Mouse (Mus musculus) fibroblast of lung, adult 2 months (primary cell): ENCODE results near the gene Tbc1d10c.

Experiments used
- DNase-seq: peaks from one replicate; pipeline ENCODE4 v3.0.0-alpha.2; 2011; ENCODE audit warnings: low read depth

Gene Tbc1d10c

DNA sequence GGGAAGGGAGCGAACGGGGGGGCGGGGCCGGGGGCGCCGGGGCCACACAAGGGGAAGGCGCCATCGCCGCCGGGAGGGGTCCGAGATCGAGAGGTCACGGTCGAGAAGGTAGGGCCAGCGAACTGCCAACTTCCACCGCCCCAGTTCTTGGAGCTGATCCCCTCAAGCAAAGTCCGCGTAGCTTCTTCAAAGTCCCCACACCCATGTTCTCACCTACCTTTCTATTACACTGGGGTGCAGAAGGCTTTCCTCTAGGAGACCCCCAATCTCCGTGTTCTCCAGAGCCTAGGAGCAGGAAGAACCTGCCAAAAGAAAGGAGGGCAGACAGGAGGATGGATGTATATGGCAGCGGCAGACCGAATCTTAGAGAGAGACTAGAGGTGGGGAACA is 24.4 kb upstream of the Tbc1d10c start:
- DNase-seq, result no peak

DNA sequence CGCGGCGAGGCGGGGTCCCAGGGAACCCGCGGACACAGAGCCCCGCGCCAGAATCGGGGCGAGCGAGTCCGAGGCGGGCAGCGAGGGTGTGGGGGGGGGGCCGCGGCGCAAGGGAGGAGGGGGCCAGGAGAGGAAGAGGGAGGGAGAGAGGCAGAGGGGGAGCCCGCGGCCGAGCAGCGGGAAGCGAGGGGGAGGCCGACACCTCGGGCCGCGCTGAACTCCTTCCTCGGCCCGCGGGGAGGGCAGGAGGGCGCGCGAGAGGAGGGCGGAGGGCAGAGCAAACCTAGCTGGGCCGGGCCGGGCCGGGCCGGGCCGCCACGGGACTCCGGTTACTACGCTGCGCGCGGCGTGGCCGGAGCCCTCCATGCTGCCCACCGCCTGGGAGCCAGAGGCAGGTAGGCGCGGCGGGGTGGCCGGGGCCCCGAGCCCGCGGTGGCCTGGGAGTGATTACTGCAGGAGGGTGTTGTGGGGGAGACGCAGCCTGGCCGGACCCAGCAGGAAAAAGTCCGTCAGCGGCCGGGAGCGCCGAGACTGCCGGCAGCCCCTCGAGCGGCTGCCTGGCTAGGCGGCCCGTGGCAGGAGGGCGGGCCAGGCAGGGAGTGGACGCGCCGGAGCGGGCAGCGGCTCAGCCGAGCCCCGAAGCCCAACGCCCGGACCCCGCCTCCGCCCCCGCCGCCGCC is 23.8 kb upstream of the Tbc1d10c start:
- no peak for DNase-seq

DNA sequence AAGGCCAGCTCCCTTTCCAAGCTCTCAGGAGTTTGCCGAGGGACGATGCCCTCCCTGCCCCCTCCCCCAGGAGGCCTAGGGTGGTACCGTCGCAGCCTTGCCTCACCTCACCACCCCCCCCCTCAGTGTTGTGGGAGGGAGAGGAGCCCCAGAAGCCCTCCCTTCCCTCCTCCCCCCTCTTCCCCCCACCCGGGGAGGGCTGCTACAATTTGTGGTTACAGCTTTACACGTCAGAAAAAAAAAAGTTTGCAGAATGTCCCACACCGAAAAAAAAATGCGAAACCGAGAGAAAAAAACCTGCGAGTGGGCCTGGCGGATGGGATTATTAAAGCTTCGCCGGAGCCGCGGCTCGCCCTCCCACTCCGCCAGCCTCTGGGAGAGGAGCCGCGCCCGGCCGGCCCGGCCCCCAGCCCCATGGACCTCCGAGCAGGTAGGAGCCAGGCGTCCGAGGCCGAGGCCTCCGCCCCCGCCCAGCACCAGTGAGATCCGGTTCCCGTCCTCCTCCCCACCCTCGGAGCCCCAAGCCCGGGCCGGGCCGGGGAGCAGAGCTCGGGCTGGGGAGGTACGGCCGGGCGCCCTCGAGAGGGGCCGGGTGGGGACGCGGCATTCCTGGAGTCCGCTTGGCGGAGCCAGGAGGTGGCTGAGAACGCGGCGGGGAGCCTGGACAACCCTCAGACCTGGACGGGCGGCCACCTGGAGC is 23.1 kb upstream of the Tbc1d10c start, which contains the start of the genes Clcf1 and AC109138.7:
Clcf1 (plus strand) TSS at position 168 of the 700 bp plus-strand sequence.
AC109138.7 (plus strand) TSS at position 287 of the 700 bp plus-strand sequence.
- peak; percentile 71 for DNase-seq

GRCm38 (mm10) chr19:4213524-4213974 is 22.5 kb upstream of the Tbc1d10c start:
- DNase-seq, result peak; percentile 92

DNA sequence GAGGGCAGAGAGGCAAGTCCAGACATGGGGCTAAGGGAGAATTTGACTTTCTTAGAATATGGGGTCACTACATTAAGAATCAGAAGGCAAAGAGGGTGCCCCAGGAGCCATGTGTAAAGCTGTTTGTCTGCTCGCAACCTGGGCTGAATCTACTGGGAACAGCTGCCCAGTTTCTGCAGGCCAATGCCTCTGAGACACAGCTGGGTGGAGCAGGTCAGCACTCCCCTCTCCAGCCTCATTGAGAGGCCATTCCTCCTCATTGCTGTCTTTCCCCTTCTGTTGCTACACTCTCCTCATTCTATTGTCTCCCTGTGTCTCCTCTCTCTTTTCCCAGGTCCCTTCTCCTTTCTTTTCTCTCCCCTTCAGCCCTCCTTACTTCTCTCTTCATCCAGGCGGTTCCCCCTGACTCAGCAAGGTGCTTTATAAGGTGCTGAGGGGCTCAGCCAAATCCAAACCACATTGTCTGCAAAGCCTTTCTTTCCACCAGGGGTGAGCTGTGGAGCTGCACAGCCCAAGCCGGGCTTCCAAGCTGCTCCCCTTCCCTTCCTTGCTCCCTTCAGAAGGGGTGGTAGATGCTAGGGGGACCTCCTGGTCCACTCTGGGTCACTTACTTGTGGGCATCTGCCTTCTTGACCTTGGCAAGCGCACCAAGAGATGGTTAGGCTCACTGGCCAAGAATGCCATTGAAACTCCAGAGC is 21.0 kb upstream of the Tbc1d10c start:
- no peak for DNase-seq

DNA sequence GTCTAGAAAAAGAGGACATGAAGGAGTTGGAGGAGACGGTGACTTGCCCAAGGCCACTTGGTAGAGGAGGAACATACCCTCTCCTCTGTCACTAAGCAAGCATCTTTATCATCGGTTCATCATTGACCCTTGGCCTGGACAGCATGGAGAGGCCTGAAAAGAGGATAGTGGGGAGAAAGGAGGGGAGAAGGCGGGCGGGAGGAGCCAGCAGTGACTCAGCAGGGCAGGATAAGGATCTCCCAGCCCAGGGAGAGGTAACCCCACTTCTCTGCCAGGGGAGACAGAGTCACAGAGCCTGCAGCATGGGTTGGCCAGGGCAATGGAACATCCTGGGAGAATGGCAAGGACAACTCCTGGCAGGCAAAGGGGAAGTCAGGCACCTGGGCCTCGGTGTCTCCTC is 17.5 kb upstream of the Tbc1d10c start:
- no peak for DNase-seq

GRCm38 (mm10) chr19:4206971-4207370 is 15.9 kb upstream of the Tbc1d10c start:
- DNase-seq, result no peak

GRCm38 (mm10) chr19:4204889-4205288 is 13.8 kb upstream of the Tbc1d10c start:
- no peak for DNase-seq

DNA sequence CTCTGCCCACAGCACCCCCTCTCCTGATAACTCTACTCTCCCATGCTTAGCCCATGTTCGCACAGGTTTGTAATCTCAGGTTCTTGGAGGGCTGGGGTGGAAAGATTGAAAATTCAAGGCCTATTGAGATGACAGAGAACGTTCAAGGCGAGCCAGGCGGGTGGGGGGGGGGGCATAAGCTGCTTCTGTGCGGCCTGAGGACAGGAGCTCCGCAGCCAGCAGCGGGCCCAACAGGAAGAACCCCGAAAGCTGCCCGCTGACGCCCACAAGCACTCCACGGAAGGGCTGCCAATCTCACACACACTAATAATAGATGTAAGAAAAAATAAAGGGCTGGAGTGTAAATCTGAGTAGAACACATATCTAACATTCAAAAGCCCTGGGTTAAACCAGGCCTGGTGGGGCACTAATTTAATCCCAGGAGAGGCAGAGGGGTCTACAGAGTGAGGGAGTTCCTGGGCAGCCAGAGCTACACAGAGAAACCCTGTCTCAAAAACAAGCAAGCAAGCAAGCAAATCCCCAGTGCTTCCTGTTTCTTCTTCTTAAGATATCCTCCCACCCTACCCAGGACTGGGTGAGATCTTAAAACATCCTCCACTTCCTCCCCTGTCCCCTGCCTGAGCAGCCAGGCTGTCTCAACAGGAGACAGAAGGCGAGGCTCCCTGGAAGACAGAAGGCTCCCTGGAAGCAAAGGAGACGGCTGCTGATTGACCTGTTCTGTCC is 12.7 kb upstream of the Tbc1d10c start:
- no peak for DNase-seq

DNA sequence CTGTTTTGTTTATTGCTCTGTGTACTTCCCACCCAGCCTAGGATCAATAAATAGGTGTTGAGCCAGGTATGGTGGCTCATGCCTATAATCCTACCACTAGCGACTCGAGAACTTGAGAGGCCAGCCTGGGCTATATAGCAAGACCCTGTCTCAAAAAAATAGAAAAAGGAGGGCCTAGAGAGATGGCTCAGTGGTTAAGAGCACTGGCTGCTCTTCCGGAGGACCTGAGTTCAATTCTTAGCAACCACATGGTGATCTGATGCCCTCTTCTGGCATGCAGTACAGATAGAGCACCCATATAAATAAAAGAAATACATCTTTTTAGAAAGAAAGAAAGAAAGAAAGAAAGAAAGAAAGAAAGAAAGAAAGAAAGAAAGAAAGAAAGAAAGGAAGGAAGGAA is 12.1 kb upstream of the Tbc1d10c start:
- no peak for DNase-seq

GRCm38 (mm10) chr19:4202149-4202548 is 11.1 kb upstream of the Tbc1d10c start:
- DNase-seq, result no peak

GRCm38 (mm10) chr19:4201291-4201909 is 10.3 kb upstream of the Tbc1d10c start, which contains the start of gene Rad9a:
TSS of gene Rad9a (minus strand) at chr19:4201662.
- peak; percentile 87 for DNase-seq

DNA sequence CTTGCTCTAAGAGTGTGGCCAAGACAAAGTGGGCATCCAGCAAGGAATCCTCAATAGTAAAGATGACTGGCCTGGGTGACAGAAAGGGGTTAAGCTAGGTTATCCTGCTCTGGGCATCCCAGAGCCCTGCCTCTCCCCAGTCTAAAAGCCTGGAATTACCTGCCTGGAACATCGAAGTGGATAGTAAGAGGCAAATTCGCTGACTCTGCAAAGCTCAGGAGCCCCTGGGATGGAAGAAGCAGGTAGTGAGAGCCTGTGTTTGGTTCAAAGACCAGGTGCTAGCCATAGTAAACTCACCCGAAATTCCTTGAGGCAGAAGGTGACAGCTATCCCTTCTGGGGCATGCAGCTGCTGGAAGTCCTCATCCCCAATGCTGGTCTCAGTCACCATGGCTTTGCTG is 6.1 kb upstream of the Tbc1d10c start:
- no peak for DNase-seq

- no peak for DNase-seq
Measured at GRCm38 (mm10) chr19:4196548-4196947, 5.5 kb upstream of the Tbc1d10c start.

DNA sequence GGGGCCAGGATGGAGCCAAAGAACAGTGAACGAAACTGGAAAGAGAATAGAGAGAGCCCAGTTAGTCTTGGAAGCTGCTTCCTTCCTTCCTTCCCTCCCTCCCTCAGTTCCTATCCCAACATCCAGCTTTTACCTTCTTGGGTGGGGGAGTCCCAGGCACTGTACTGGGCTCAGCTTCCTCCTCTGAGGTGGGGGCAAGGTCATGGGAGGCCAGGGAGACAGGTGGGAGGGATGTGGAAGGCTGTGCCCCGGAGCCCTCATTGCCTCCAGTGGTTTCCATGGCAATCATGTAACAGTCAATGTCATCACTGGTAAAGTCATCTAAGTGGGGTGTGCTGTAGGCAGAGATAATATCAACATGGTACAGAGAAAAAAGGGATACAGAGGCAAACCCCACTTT is 5.0 kb upstream of the Tbc1d10c start:
- DNase-seq, result no peak

DNA sequence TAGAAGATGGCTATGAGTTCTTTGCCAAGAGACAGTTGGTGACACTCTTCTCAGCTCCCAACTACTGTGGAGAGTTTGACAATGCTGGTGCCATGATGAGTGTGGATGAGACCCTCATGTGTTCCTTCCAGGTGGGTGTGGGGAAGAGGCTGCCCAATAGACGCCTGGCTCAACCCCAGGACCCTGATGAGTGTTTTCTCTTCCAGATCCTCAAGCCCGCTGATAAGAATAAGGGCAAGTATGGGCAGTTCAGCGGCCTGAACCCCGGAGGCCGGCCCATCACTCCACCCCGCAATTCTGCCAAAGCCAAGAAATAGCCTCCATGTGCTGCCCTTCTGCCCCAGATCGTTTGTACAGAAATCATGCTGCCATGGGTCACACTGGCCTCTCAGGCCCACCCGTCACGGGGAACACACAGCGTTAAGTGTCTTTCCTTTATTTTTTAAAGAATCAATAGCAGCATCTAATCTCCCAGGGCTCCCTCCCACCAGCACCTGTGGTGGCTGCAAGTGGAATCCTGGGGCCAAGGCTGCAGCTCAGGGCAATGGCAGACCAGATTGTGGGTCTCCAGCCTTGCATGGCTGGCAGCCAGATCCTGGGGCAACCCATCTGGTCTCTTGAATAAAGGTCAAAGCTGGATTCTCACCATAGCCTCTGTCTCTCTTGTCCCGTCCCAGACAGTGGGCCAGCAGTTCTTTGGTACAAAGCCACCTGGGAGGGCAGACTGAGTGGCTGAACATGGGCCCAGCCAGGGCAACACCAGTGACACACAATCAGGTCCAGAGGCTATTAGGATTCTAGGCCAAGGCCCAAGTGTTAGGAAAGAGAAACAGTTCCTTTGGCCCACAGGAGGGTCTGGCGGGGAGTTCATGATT is 3.9 kb upstream of the Tbc1d10c start:
- DNase-seq, result no peak

- DNase-seq, result no peak
Measured at GRCm38 (mm10) chr19:4194021-4194724, 3.1 kb upstream of the Tbc1d10c start.

DNA sequence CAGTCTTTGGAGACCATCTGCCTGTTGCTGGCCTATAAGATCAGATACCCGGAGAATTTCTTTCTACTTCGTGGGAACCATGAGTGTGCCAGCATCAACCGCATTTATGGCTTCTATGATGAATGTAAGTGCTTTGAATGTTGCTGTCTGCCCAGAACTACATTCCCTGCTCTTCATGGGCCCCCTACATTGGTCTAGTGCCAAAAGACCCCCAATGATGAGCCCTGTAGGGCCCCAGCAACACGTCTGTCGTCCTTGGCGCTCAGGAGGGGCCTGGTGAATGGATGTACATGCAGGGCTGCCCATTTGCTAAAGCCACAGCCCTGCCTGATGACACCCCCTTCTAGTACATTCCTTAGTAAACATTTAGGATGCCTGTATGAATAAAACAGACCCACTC is 2.0 kb upstream of the Tbc1d10c start:
- no peak for DNase-seq

DNA sequence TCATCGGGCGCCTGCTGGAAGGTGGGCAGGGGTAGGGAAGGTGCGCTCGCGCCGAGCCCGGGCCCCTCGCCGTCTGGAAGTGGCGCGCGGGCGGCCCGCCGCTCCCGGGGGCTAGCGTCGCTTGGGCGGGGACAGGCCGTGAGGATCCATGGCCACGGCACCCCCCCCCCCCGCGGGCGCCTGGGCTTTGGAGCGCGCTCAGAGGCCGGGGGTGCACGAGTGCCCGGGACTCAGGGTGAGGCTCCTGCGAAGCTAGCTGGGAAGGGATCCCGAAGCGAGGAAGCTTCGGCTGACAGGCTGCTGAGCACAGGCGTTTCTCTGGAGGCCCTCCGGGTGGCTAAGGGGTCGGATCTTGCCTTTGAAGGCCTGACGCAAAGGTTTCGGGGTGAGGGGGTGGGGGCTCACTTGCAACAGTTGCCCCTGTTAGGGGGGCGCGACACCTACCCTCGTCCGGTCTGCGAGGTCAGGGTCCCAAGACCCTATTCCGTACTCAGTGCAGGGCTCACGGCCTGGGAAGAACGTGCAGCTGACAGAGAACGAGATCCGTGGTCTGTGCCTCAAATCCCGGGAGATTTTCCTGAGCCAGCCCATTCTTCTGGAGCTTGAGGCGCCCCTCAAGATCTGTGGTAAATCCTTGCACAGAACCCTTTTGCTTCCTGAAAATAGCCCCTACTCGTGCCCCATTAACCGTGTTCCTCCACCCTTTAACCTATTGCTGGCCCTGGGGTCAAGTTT is 1.3 kb upstream of the Tbc1d10c start:
- no peak for DNase-seq
